Comparison of ENCODE assay signal across 15 mouse cellular contexts in genomic region chr14:77524303-77524702, GRCm38 (mm10).
DNase-seq lines count a peak whose midpoint lies in the region.
"Had no signal": no experiment of that assay in that cellular context is flagged by ENCODE, and none has a peak within 500 bp of the region (broad histone marks: within the 10 kb centered on the region; RNA-seq: fewer than 3 reads in every experiment).

No protein-coding gene starts in this region.

- DNase-seq in gastrocnemius, adult 18-20 months (ENCODE audit: low spot score) = peak; percentile 2
- DNase-seq in gastrocnemius, postnatal 14 days = no peak
- peak; percentile 37 for DNase-seq in right cerebral cortex, adult 18-20 months
- no peak for DNase-seq in right cerebral cortex, postnatal 14 days
- DNase-seq in induced T-regulatory cell, adult 2 months (ENCODE audit: low read depth) = peak; percentile 41
- peak; percentile 38 for DNase-seq in splenic B cell, adult 2 months (ENCODE audit: low read depth, low spot score)
- no peak for DNase-seq in left cerebral cortex, adult 11 months (ENCODE audit: low spot score)
- no peak for DNase-seq in cerebellum, postnatal 4 days (ENCODE audit: low spot score in 2 of 2)
- DNase-seq: cerebellum, adult 11 months; gastrocnemius, postnatal 10 days; left cerebral cortex, postnatal 4 days; liver, embryonic 13.5 days; thymus, postnatal 4 days had no signal

- intact Hi-C loops in gastrocnemius, postnatal 14 days (cut with DNase I; ENCODE audit: low total_unique reads) = no loop called here

- no peaks in the 10 kb centered on the region for H3K27me3 ChIP-seq in splenic B cell, adult 2 months (ENCODE audit: control insufficient read depth, insufficient read depth, low read length, poor library complexity, severe bottlenecking)
- H3K27me3 ChIP-seq: forebrain, embryonic 13.5 days; hindbrain, embryonic 15.5 days; liver, embryonic 13.5 days had no signal

- no peaks in the 10 kb centered on the region for H3K36me3 ChIP-seq in splenic B cell, adult 2 months (ENCODE audit: control insufficient read depth, insufficient read depth, low read length, poor library complexity, severe bottlenecking)
- H3K36me3 ChIP-seq: hindbrain, embryonic 15.5 days; liver, embryonic 13.5 days had no signal

Comparison
In these comparisons a context has a peak if more than half of its experiments do, and no peak if none do; other contexts are left out.
1. DNase-seq: peak in gastrocnemius, adult 18-20 months (single experiment), right cerebral cortex, adult 18-20 months (single experiment), induced T-regulatory cell, adult 2 months (single experiment) and splenic B cell, adult 2 months (single experiment); none in gastrocnemius, postnatal 14 days (single experiment), right cerebral cortex, postnatal 14 days (single experiment), left cerebral cortex, adult 11 months (single experiment) and cerebellum, postnatal 4 days (0 of 2).